Mouse (Mus musculus): ENCODE data around the gene Usp28. TPM values are rescaled to one million over a fixed set of nuclear protein-coding genes. Genes with fewer than 3 reads are reported as not detected.
A peak's percentile ranks its signal among the peaks of the same experiment; 100 is the strongest.
"Not testable (repeated sequence)": the region's sequence is repeated elsewhere in the genome, so short reads cannot be mapped to it uniquely, and the experiment has no call there.

Gene Usp28
- polyA plus RNA-seq (2016; fragmentation: Nextera tagmentation; extraction: Ambion mirVana): 45.6 and 46.0 TPM in 2 replicates

DNA sequence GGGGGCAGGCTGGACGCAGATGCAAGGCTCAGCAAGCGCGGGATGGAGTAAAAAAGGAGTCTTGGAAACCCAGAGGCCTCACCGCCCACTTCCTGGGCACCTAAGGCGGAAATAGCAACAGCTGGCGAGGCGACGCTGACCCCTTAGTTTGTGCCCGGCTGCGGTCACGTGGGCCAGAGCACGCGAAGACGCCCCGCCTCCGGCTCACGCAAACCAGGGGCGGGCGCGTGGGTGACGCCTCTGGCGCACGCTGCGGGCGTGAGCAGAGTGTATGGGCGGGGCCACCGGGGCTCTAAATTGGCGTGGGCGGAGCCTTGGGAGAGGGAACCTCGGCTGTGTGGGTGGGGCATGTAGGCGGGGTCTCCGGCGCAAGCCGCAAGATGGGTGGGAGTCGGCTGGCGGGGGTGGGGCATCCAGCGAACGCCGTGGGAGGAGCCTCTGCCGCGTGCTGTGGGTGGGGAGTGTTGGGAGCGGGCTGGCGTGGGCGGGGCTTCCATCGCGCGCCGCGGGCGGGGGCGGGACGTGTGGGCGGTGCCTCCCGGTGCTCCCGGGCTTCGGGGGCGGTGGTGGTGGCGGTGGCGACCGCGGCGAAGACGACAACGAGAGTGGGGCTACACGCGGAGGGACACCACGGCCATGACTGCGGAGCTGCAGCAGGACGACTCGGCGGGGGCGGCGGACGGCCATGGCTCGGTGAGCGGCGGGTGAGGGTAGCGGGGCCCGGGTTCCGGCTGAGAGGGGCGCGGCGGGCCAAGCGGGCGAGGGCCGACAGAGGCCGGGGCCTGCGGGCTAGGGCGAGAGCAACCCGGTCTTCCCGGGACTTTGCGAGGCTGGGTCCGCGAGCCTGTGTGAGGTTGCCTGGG lies at the start of gene Usp28:
Gene Usp28 (plus strand): TSS at position 531 of the 863 bp plus-strand sequence.
- ATAC-seq (ENCODE audit: low FRiP score): peak; percentile 96
- 0% methylated on average over 83 of the region's 94 CpGs for WGBS
- peak within 1 kb of the TSS; percentile 81 for H3K4me3 ChIP-seq (replicated peaks)
- H3K4me2 ChIP-seq: peak within 1 kb of the TSS; percentile 72
- H3K27me3 ChIP-seq: no peaks in the 10 kb centered on the region
- no peaks in the 10 kb centered on the region for H3K9me3 ChIP-seq
- H3K9ac ChIP-seq: peak within 1 kb of the TSS; percentile 82
- H3K36me3 ChIP-seq (replicated peaks): no peaks in the 10 kb centered on the region
- H3K4me1 ChIP-seq: peaks cover 36% of the 10 kb centered on the region
- peak within 1 kb of the TSS; percentile 86 for H3K27ac ChIP-seq

DNA sequence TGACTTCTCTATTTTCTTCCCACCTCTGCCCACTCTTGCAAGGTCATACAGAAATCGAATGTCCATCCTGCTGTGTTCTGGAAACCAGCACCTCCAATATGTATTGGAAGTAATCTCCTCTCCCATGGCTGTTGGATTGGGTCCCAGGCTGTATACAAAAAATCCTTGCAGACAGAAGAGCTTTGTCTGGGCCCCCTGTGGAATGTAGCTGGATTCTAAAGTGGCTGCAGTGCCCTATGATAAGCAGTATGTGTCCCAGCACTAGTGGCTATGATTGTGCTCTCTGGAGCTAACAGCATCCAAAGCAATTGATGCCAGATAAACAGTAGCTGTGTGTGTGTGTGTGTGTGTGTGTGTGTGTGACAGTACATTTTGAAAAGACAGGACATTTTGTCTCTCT lies 42.8 kb upstream of the Usp28 start:
- H3K9me3 ChIP-seq: no peaks in the 10 kb centered on the region
- WGBS: 66% methylated on average over 1 of the region's 1 CpGs
- H3K4me3 ChIP-seq (replicated peaks): no peak overlapping the region
- H3K27me3 ChIP-seq: no peaks in the 10 kb centered on the region
- no peak for ATAC-seq (ENCODE audit: low FRiP score)
- no peak overlapping the region for H3K9ac ChIP-seq
- no peak overlapping the region for H3K27ac ChIP-seq
- H3K4me1 ChIP-seq: no peaks in the 10 kb centered on the region
- H3K4me2 ChIP-seq: no peak overlapping the region
- H3K36me3 ChIP-seq (replicated peaks): no peaks in the 10 kb centered on the region

DNA sequence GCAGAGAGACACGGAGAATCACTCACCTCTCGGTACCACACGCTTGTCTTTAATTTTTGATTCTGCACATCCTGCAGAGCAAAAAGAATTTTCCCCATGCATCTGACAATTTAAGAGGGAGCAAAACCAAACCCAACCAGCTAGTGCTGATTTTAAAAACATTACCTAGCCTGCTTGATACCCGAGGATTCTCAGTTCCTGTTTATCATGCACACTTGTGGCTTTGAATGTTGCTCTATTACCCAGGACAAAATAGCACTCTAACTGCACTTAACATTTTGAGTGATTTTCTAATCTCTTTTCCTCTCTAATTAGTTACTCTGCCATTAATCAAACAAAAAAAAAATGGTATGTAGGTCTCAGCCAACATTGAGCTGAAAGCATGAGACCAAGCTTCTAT lies 37.6 kb upstream of the Usp28 start:
- Histone ChIP-seq H3K4me1 (no peaks in the 10 kb centered on the region), H3K4me3 (replicated peaks) (no peak overlapping the region), H3K4me2 (no peak overlapping the region), H3K27ac (no peak overlapping the region), H3K9ac (no peak overlapping the region), H3K9me3 (no peaks in the 10 kb centered on the region), H3K36me3 (replicated peaks) (no peaks in the 10 kb centered on the region), H3K27me3 (peaks cover 4% of the 10 kb centered on the region; the same call in 1 of the 2 replicates)
- 88% methylated on average over 4 of the region's 4 CpGs for WGBS
- no peak for ATAC-seq (ENCODE audit: low FRiP score)

DNA sequence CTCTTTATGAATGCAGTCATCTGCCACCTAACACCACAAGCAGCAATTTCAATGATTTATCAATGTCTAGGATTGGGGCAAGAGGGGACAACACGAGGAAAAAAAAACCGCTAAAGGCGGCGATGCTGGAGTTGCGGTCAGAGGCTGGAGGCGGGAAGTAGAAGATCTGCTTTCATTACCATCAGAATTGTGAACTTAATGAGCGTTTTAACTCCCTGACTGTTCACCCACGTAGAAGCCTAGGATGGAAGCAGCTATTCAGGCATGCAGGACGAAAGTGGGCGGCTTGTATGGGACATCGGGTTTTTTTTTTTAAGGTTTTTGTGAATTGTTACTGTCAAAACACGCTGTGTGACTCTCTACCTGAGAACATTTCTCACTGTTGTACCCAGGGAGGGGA lies 23.9 kb upstream of the Usp28 start:
- 28% methylated on average over 12 of the region's 12 CpGs for WGBS
- H3K36me3 ChIP-seq (replicated peaks): no peaks in the 10 kb centered on the region
- no peak for ATAC-seq (ENCODE audit: low FRiP score)
- H3K4me3 ChIP-seq (replicated peaks): no peak overlapping the region
- peaks cover 13% of the 10 kb centered on the region; the same call in 1 of the 2 replicates for H3K4me1 ChIP-seq
- no peak overlapping the region for H3K9ac ChIP-seq
- H3K9me3 ChIP-seq: no peaks in the 10 kb centered on the region
- H3K27ac ChIP-seq: no peak overlapping the region
- H3K27me3 ChIP-seq: peaks cover 30% of the 10 kb centered on the region
- H3K4me2 ChIP-seq: peak overlapping the region; percentile 25

DNA sequence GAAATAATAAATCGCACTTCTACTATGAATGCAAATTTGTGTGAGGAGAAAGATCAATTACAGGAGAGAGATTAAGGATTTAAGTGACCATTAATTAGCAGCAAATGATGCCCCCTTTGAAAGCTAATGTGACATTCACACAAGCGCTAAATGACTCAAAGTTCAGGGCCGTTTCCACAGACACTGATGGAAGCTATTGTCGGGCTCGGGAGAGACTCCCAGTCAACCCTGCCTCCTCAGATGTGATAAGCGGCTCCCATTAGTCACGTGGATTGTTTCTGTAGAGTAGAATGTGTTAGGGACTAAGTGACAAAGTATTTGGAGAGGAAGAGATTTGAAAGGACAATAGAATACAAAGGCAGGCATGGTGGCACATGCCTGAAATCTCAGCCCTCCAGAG lies 23.0 kb upstream of the Usp28 start:
- H3K4me1 ChIP-seq: peaks cover 13% of the 10 kb centered on the region; the same call in 1 of the 2 replicates
- no peaks in the 10 kb centered on the region for H3K36me3 ChIP-seq (replicated peaks)
- WGBS: 25% methylated on average over 7 of the region's 7 CpGs
- H3K9me3 ChIP-seq: no peaks in the 10 kb centered on the region
- H3K4me2 ChIP-seq: no peak overlapping the region
- H3K9ac ChIP-seq: no peak overlapping the region
- ATAC-seq (ENCODE audit: low FRiP score): no peak
- H3K27me3 ChIP-seq: peaks cover 30% of the 10 kb centered on the region
- no peak overlapping the region for H3K4me3 ChIP-seq (replicated peaks)
- no peak overlapping the region for H3K27ac ChIP-seq

DNA sequence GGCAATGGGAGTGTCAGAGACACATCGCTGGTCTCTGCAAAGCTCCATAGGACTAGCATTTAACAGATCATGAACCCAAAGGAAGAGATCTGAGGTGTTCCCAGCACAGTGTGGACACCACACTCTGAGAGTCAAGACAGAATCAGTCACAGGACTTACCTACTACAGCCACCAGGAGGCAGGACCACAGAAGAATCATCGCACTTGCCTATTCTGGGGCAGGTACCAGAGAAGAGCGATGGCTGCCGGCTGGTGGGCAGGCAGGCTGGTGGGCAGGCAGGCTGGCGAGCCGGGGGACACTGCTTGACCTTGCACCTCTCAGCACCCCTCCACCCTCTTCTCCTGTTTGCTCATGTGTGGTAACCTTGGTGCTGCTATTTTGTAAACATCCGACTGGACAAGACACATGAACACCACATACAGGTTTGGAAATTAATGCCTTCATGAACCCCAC lies 20.6 kb upstream of the Usp28 start, which contains the start of gene Htr3b:
Gene Htr3b (minus strand): TSS at position 404 of the 454 bp plus-strand sequence.
- H3K36me3 ChIP-seq (replicated peaks): no peaks in the 10 kb centered on the region
- no peak within 1 kb of the TSS for H3K4me3 ChIP-seq (replicated peaks)
- H3K9ac ChIP-seq: no peak within 1 kb of the TSS
- ATAC-seq (ENCODE audit: low FRiP score): no peak
- WGBS: 77% methylated on average over 7 of the region's 7 CpGs
- H3K9me3 ChIP-seq: no peaks in the 10 kb centered on the region
- H3K4me1 ChIP-seq: peaks cover 13% of the 10 kb centered on the region; the same call in 1 of the 2 replicates
- no peak within 1 kb of the TSS for H3K4me2 ChIP-seq
- no peak within 1 kb of the TSS for H3K27ac ChIP-seq
- peaks cover 30% of the 10 kb centered on the region for H3K27me3 ChIP-seq

DNA sequence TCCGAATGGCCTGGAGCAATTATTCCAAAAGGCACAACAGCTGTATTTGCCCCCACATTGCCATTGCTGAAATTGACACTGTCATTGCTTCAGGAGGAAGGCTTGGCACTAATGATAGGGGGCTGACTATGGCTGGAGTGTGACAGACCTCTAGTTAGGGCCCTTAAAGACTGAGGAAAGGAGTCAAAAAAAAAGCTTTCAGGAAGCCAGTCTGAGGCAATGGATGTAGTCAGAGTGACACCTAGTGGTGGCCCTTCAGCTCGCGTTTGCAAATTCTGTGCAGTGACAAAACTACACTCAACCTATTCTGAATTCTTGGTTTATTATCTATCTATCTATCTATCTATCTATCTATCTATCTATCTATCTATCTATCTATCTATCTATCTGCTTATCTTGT lies 12.7 kb upstream of the Usp28 start:
- Histone ChIP-seq H3K4me2 (no peak overlapping the region), H3K27me3 (no peaks in the 10 kb centered on the region), H3K36me3 (replicated peaks) (no peaks in the 10 kb centered on the region), H3K27ac (no peak overlapping the region), H3K4me1 (no peaks in the 10 kb centered on the region), H3K4me3 (replicated peaks) (no peak overlapping the region), H3K9ac (no peak overlapping the region), H3K9me3 (no peaks in the 10 kb centered on the region)
- WGBS: 30% methylated on average over 3 of the region's 3 CpGs
- no peak for ATAC-seq (ENCODE audit: low FRiP score)

DNA sequence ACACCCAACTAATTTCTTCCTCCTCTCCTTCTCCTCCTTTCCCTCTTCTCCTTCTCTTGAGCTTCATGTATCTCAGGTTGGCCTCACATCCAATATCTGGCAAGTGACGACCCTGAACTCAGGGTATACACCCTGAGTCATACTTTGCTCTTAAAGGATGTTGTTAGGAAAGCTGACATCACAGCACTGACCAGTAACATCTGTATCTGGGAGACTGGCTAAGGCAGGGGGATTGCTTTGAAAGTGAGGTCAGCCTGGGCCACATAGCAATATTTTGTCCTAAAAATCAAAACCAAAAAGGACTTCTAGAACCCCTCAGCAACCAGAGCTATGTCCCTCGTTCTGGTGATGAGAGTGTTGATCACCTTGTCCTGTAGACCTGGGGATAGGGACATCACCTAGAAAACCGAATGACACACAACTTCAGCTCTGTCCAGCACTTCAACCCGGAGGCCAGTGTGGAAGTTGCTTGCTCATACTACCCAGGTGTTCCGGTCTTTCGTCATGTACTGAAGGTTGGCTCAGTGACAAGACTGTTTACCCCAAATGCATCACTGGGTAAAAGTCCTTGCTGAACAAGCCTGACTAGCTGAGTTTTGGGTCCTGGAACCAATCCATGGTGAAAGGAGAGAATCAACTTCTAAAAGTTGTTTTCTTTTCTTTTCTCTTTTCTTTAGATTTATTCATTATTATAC lies 8.4 kb upstream of the Usp28 start:
- Histone ChIP-seq H3K9me3 (no peaks in the 10 kb centered on the region), H3K4me1 (no peaks in the 10 kb centered on the region), H3K27ac (no peak overlapping the region), H3K9ac (no peak overlapping the region), H3K4me3 (replicated peaks) (no peak overlapping the region), H3K36me3 (replicated peaks) (no peaks in the 10 kb centered on the region), H3K4me2 (no peak overlapping the region), H3K27me3 (no peaks in the 10 kb centered on the region)
- 83% methylated on average over 6 of the region's 6 CpGs for WGBS
- no peak for ATAC-seq (ENCODE audit: low FRiP score)

DNA sequence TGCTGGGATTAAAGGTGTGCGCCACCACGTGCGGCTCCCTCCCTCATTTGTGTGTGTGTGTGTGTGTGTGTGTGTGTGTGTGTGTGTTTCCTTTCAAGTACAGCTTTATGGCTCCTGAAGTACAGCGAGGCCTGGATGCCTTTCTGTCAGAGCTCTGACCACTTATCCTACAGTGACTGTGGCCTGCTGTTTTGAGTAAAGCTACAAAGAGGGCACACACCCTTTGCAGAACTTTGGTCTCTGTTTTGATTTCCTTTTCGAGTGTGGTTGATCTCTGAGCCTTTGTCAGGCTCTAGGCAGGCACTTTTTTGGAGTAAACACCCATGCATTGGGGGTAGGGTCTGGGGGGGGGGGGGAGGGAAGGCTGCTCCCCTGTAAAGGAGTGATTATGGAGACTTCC lies 4.8 kb upstream of the Usp28 start:
- Histone ChIP-seq H3K4me2 (no peak overlapping the region), H3K27me3 (no peaks in the 10 kb centered on the region), H3K9ac (no peak overlapping the region), H3K9me3 (no peaks in the 10 kb centered on the region), H3K36me3 (replicated peaks) (no peaks in the 10 kb centered on the region), H3K27ac (no peak overlapping the region), H3K4me3 (replicated peaks) (no peak overlapping the region), H3K4me1 (0 out of 2 replicates have a peak, but pooled peaks cover 7% of the 10 kb centered on the region)
- WGBS: 78% methylated on average over 5 of the region's 5 CpGs
- no peak for ATAC-seq (ENCODE audit: low FRiP score)

DNA sequence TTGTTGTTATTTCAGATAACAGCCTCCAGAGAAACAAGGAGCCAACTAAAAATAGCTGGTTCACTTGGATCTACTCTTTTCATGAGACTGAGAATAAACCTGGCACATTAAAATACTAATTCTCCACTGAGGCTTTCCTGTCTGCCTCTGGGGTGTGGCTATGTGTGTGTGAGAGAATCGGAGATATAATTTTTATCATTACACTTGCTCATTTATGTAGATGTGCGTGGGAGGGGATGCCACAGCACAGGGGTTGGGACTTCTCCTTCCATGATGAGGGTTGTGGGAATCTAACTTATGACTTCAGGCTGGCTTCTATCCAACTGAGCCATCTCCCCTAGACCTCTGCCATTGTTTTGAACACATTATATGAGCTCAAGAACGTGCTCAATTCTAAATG lies 4.4 kb upstream of the Usp28 start:
- Histone ChIP-seq H3K27me3 (no peaks in the 10 kb centered on the region), H3K9me3 (no peaks in the 10 kb centered on the region), H3K27ac (no peak overlapping the region), H3K36me3 (replicated peaks) (no peaks in the 10 kb centered on the region), H3K9ac (no peak overlapping the region), H3K4me3 (replicated peaks) (no peak overlapping the region), H3K4me1 (0 out of 2 replicates have a peak, but pooled peaks cover 7% of the 10 kb centered on the region), H3K4me2 (no peak overlapping the region)
- ATAC-seq (ENCODE audit: low FRiP score): no peak
- 81% methylated on average over 3 of the region's 3 CpGs for WGBS

DNA sequence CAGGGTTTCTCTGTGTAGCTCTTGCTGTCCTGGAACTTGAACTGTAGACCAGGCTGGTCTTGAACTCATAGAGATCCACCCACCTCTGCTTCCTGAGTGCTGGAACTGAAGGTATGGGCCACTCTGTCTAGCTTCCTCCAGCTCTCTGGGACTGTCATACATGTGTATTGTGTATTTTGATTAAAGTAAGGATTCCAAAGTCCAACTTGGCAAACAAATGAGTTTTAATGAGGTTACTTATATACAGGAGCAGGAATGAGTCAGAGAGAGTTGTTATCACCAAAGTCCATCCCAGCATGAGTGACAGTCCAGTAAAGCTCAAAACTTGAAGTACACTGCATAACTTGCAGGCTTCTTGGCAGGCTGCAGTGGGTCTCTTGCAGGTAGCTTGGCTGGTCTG lies 3.3 kb upstream of the Usp28 start:
- no peak overlapping the region for H3K4me2 ChIP-seq
- H3K36me3 ChIP-seq (replicated peaks): no peaks in the 10 kb centered on the region
- no peak overlapping the region for H3K4me3 ChIP-seq (replicated peaks)
- H3K27me3 ChIP-seq: no peaks in the 10 kb centered on the region
- no peak overlapping the region for H3K27ac ChIP-seq
- H3K9ac ChIP-seq: no peak overlapping the region
- peaks cover 13% of the 10 kb centered on the region for H3K4me1 ChIP-seq
- ATAC-seq (ENCODE audit: low FRiP score): no peak
- no peaks in the 10 kb centered on the region for H3K9me3 ChIP-seq

DNA sequence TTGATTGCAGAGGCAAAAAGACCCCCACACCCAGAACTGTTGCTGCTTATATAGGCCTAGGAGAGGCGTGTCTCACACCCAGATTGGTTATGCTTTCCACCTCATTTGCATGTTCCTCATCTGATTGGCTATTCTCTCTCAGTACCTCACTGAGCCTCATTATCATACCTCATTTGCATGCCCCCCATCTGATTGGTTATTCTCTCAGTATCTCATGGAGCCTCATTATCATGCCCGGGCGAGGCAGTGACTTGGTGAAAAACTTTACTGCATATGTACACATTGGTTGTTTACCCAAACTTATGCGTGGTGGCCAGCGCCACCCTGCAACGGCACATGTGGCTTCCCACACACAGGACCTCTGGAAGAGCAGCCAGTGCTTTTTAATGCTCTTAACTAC lies 1.4 kb upstream of the Usp28 start:
- H3K36me3 ChIP-seq (replicated peaks); H3K4me3 ChIP-seq (replicated peaks); H3K4me2 ChIP-seq; H3K9me3 ChIP-seq; H3K9ac ChIP-seq; ATAC-seq (ENCODE audit: low FRiP score); H3K27me3 ChIP-seq; H3K27ac ChIP-seq: not testable (repeated sequence)
- WGBS: 95% methylated on average over 6 of the region's 6 CpGs
- H3K4me1 ChIP-seq: peaks cover 32% of the 10 kb centered on the region
